Mouse (Mus musculus) cortical plate, adult 2 months (tissue): ENCODE data around the gene Ptp4a2.

Experiments used
- CTCF ChIP-seq: fragments of 200-500 bp; IDR thresholded peaks from 2 replicates; pipeline ENCODE4 v1.5.1; 2011; ENCODE audit warnings: mild to moderate bottlenecking, control low read depth, low read length; ENCODE audit not compliant: insufficient read depth; ENCODE audit errors: extremely low read depth
- POLR2A ChIP-seq: fragments of 200-500 bp; IDR thresholded peaks from 2 replicates; pipeline ENCODE4 v1.6.1; 2011; ENCODE audit warnings: mild to moderate bottlenecking, low read length, control low read depth; ENCODE audit not compliant: insufficient read depth; ENCODE audit errors: extremely low read depth

- TF ChIP-seq POLR2A (no peak), CTCF (no peak)
Observed at GRCm38 (mm10) chr4:129810798-129811604, at the start of gene Ptp4a2.
